Mouse (Mus musculus): ENCODE data around the gene Chrna10.

Gene Chrna10

GRCm38 (mm10) chr7:102080311-102080710 is 36.3 kb downstream of the Chrna10 start:
- no peak for DNase-seq

DNA sequence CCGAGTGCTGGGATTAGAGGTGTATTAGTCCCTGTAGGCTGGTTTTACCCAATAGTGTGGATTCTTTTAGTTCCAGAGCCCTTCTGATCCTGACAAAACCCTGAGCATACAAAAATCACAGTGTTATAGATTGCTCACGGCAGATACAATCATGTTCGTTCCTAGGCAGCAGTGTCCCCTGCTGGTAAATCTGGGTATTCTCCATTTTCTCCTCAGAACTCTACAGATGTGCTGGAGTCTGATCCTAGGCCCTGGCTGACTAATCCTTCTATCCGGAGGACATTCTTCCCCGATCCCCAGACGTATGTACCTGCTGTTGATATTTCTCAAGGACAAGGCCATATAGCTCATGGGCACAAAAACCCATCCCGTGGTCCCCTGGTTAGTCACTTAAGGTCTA is 38.1 kb downstream of the Chrna10 start:
- no peak for DNase-seq

GRCm38 (mm10) chr7:102076714-102077296 is 39.8 kb downstream of the Chrna10 start:
- no peak for DNase-seq

GRCm38 (mm10) chr7:102066363-102066762 is 50.3 kb downstream of the Chrna10 start:
- no peak for DNase-seq

GRCm38 (mm10) chr7:102065046-102065891 is 51.4 kb downstream of the Chrna10 start, which contains the start of the genes Rnf121, Xndc1 and Xntrpc:
Gene Rnf121, minus strand, starts transcription at chr7:102065469.
Gene Xndc1, plus strand, starts transcription at chr7:102065511.
Gene Xntrpc, plus strand, starts transcription at chr7:102065713.
- peak; percentile 93 for DNase-seq

- DNase-seq: no peak
Observed at GRCm38 (mm10) chr7:102064655-102065045, 52.0 kb downstream of the Chrna10 start.

DNA sequence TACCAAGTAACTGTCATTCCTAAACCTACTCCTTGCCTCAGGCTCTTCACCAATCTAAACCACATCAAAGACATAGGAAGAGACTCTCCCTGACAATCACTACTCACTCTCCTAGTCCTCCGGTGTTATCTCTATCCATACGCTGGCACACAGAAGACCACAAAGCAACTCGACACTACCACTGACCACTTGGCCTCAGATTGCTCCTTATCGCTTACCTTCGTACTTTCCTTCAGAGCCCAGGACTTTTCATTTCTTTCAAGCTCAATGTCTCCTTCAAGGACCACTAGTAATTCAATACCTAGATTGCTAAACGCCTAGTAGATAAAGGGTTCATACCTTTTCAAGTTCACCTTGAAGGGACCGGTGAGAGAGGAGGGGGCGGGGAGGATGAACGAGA is 52.7 kb downstream of the Chrna10 start:
- no peak for DNase-seq

- no peak for DNase-seq
Observed at GRCm38 (mm10) chr7:102062203-102062602, 54.4 kb downstream of the Chrna10 start.

DNA sequence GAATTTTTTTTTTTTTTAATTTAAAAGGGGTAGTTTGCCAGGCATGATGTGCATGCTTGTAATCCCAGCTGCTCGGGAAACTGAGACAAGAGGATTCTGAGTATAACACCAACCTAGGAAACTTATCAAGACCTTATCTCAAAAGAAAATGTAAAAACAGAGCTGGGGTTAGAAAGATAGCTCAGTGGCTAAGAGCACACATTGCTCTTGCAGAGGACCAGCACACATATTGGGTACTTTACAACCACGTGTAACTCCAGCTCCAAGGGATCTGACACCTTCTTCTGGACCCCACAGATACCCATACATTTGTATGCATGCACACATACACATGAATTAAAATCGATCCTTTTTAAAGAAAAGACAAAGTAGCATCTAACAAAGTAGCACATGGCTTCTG is 55.3 kb downstream of the Chrna10 start:
- DNase-seq: no peak

All from cerebellum, adult 9-11 months (tissue).